Mouse (Mus musculus) kidney, adult 2 months (tissue): ENCODE data around the gene Atg5.

Experiments used
- CTCF ChIP-seq: fragments of 200-500 bp; conservative IDR thresholded peaks from 2 replicates; pipeline ENCODE4 v1.5.1; 2011; ENCODE audit warnings: low read depth, mild to moderate bottlenecking, control low read depth, low read length, moderate library complexity, mixed read lengths; ENCODE audit not compliant: insufficient read depth, insufficient read length
- POLR2A ChIP-seq: fragments of 200-500 bp; IDR thresholded peaks from one replicate; pipeline ENCODE4 v1.6.1; 2011; ENCODE audit warnings: low read depth, low read length, control low read depth

DNA sequence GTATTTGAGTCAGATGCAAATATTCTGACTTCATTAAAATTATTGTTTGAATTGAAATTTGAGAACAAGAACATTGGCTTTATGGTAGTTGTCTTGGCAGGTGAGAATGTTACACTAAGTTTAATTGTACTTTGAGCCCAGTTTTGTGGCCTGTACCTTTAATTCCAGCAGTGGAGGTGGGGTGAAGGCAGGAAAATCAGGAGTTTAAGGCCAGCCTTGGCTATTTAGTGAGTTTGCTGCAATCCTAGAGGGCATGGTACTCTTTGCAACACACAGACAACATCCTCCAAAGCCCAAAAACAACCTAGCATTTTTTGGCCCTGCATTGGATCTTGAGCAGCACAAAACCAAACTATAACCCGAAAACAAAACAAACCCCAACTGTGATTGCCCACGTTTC, 1.1 kb downstream of the Atg5 start:
- TF ChIP-seq POLR2A = no peak
- TF ChIP-seq CTCF = no peak
